Mouse (Mus musculus) layer of hippocampus, adult 11-12 months (tissue): Measurements from ENCODE around the gene D330020A13Rik.
"Not testable (repeated sequence)": the region's sequence is repeated elsewhere in the genome, so short reads cannot be mapped to it uniquely, and the experiment has no call there.

ENCODE experiments used
- DNase-seq: peaks from one replicate; pipeline ENCODE4 v3.0.0; 2022; ENCODE audit warnings: low spot score

The D330020A13Rik gene

DNA sequence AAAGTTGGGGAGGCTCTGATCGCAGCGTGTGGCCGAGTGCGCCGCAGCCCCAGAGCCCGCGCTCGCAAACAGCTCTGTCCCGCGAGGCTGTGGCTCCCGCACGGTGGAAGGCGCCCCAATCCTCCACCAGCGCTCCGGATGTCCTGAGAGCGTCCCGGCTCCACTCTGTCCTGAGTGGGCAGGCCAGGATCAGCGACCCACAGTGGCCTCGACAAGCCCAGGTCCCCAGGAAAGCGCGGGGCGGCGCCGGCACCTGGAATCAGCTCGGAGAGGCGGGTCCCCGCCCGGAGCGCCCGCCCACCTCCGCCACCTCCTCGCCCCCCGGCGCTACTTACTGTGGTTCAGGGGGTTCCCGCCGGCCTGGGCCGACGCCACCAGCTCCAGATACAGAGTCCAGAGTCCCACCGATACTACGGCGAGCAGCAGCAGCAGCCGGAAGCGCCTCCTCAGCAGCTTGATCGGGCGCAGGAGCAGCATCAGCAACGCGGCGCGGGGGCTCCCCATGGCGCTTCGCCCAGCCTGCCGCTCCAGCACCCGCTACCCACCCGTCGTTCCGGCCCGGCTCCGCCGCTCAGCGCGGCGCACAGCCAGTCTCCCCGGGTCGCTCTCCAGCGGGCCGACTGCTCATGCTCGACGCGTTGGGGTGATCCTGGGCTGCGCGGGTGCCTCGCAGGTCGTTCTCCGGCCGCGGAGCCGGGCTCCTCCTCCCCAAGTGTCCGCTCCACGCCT, at the start of gene D330020A13Rik, which contains the start of gene B4galnt3:
D330020A13Rik (plus strand) TSS at position 309 of the 729 bp plus-strand sequence.
B4galnt3 (minus strand) TSS at position 504 of the 729 bp plus-strand sequence.
- DNase-seq: peak; percentile 29

DNA sequence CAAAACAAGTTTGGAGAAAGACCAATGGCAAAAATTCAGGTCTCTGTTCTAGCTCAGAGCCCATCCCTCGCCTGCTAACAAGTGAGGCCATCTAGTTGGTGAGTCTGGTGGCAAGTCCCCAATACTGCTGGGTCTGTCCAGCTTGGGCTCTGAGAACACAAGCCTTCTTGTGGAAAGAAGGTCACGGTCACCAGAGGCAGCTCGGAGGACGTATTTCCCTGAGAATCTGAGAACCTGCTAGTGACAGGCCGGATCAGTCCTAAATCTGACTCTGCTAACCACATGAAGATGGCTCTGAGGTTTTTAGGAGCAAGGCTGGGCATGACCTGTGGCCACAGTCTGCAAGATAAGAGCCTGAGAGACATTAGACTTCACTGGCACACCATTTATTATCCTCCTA, 47.5 kb upstream of the D330020A13Rik start:
- DNase-seq: no peak

DNA sequence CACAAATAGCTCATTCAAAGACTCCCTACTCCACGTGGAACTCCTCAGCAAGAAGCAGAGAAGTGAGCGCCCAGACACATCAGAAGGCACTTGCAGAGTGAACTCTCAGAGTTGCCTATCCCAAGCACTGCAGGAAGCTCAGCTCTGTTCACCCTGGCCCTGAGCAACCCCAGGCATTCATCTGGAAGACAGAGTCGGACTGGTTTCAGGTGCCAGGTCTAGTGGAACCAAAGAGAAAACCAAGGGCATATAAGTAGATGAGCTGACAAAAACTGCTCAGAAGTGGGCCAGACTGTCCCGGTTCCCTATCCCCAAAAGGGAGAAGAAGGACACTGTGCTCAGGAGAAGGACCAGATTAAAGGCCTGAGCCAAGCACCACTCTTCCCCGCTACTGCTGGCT, 44.3 kb upstream of the D330020A13Rik start:
- DNase-seq: no peak

DNA sequence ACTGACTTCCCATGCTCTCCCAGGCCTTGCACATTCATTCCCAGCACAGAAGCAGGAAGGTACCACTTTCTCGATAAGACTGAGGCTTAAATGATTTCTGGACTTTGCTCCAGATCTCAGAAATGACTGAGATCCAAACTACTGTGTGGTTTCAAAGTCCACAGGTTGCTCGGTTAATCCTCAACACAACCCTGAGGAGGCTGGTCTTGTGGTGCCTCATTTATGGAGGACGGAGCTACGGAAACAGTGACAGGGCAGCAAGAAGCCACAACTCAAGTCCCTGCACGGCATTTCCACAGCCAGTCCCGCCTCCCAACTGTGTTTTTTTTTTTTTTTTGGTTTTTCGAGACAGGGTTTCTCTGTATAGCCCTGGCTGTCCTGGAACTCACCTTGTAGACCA, 43.2 kb upstream of the D330020A13Rik start:
- DNase-seq: no peak

DNA sequence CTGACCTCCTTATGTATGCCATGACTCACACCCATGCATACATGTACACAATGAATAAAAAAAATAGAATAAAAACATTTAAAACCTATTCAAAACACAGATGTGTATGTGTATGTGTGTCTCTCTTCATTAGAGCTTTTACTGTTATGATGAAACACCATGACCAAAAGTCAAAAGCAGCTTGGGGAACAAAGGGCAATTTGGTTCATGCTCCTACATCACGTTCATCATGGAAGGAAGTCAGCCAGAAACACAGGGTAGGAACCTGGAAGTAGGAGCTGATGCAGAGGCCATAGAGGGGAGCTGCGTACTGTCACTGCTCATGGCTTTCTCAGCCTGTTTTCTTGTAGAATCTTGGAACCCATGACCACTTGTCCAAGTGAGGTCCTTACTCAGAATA, 41.4 kb upstream of the D330020A13Rik start:
- DNase-seq: no peak

DNA sequence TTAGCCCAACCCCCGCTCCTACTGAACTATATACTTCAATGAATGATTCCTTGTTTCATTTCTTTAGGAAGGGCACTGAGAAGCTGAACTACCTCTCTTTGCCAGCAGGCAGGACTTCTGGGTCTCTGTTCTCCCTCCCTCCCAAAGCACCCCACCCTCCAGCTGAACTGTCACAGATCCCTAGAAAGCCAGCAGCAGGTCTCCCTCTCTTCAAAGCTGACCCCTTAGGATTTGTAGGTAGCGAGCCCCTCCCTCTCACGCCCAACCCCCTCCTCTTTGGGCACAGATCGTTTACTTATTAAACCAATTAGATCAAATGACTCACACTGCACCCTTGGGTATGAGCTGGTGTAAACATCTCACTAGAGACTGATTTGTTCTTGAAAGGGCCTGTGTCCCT, 39.5 kb upstream of the D330020A13Rik start:
- DNase-seq: no peak

DNA sequence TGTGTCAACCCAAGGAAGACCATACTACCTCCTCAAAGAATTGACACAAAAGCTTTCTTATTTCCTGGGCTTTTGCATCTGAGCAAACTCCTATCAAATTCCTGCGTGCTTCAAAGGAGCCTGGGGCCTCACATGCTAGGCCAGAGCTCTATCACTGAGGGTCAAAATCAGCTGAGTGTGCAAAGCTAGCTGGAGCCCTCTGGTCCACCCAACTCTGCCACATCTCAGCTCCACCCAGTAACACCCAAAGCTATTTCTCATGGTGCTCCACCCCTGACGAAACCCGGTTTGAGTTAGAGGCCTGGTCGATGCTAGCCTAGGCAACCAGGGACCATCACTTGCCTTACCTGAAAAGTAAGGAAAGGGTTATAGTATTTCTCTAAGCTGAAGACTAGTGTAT, 39.0 kb upstream of the D330020A13Rik start:
- no peak for DNase-seq

DNA sequence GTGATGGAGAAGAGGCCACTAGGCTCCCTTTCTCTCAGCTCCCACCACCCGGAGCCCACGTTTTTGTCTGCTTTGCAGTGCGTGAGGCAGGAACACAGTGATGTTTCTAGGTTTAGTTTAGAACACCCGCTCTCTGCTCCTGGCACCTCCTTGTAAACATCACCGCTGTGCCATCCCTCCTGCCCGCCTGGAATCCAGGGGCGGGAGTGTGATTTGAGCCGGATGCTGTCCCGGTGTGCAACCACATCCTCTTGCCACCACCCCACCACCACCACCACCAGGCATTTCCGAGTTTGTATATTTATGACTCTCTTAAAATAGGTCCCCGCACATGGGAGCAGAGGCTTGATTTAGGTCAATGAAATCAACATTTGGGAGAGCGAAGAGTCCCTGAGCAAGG, 38.5 kb upstream of the D330020A13Rik start:
- DNase-seq: no peak

DNA sequence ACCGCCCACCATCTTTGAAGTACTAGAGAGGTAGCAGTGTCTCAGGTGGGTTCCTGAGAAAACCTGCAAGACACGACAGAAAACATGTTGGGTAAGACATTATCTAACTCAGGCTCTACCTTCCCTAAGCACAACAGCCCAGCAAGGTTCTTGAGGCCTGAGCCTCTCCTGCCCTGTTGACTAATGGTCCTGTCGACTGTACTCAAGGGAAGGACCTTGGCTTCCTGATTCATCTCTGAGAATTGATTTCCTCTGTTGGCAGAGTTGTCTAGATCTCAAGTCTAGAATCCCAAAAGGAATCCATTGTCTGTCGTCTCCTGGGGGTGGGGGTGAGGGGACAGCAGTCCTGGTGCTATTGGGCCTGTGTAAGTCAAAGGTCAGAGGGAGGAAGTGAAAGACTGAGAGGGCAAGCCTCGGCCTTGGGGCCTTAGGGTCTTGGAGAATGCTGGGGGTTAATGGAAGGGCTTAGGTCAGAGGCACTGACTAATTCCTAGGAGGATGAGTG, 37.7 kb upstream of the D330020A13Rik start:
- no peak for DNase-seq

DNA sequence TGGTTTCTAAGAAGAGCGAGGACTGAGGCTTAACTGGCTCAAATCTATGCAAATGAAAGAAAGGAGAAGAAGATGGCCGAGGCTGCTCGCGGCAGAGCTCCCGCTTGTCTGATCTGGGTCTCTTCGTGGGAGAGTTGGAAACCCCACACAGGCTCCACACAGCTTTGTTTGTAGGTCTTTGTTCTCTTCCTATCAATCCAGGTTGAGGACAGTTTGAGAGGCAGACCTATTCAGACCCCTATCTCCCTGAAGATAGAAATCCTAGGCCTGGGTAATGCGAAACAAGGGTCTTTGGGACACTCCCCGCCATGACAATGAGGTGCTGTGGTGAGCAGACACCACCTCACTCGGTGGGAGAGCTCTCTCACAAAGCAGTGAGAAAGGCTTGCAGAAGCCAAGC, 34.7 kb upstream of the D330020A13Rik start:
- no peak for DNase-seq

DNA sequence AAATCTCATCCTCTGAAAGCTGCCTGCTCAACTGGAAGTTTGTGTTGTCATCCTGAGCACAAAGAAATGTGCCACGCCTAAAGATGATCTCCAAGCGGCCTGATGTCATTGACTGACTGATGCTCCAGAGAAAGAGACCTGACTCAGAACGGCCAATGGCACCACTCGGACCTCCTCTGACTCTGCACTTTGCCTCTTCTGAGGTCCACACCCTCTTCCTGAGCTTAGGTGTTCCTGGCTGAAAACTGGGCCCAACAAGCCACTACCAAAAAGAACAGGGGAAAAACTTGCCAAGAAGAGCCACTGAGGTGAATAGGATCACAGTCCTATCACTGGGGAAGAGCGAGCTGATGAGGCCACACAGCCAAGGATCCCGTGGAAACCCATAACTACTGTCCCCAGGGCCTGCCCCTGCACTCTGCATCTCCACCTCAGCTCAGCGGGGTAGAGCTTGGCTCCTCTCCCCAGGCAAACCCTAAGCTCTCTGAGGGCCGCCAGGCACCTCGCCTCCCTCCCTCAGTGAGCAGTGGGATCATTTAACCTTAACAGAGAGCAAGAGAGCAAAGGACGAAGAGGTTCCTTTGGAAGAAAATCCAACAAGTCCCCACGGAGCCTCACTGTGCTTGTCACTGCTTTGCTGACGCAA, 31.2 kb upstream of the D330020A13Rik start:
- DNase-seq: no peak

DNA sequence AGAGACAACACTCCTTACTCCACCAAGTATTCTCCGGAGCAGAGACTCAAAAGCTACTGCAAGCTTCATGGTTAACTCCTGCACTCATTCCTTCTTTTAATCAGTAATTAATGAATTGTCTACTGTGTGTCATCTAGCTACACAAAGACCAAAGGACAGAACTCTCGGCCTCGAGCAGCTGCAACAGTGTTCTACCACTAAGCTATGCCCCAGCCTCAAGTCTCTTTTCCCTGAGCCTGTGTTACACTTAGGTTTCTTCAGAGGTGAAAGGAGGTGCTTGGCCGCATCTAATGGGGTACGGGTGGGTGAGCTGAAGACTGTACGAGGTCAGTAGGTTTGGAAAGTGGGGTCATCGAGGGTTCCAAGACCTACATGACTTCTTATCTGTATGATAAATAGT, 30.6 kb upstream of the D330020A13Rik start:
- DNase-seq: no peak

DNA sequence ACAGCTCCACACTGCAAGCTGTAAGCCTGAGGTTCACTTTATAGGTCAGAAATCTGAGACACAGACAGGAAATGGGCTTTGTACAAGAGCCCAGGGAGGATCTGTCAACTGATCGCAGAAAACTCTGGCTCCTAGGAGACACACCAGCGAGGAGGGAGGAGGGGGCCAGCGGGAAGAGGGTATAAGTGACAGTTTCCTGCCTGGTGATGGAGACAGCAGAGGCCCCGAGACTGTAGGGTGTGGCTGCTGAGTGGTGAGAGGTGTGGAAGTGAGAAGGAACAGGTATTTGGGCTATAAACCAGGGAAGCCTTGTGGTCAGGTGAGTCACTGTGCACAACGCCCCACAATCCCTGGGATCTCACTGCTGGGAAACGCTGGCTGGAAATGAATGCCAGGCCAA, 30.0 kb upstream of the D330020A13Rik start:
- no peak for DNase-seq

DNA sequence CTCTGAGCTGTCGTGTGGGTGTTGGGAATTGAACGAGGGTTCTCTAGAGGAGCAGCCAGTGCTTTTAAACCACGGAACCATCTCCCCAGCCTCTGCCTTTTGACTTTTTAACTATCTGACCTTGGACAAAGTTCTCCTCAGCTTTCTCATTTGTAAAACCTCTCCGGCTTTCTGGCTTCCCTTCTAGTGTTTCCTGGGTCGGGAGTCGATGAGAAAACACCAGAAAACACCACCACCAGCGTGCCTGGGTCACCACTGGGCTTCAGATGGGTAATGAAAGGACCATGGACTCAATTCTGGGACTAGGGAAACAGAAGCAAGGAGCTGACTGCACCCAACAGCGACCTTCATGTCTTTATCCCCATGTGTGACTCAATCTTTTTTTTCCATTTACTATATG, 20.0 kb upstream of the D330020A13Rik start:
- no peak for DNase-seq

DNA sequence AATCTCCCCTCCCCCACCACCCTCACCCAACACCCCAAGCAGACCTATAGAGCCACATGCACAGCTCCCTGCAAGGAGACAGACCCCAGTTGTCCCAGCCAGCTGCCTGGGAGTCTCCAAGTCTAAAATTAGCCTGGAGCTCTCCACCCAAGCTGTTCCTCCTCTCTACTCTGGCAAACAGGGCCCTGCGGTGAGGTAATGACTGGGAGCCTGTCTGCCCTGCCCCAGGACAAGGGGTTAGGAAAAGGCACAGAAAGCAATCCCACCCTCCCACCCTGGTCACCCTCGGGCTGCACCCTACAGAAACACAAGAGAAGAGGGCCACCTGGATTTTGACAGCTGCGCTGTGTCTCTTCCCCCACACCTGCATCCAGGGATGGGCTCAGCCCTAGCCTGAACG, 19.3 kb upstream of the D330020A13Rik start:
- peak; percentile 10 for DNase-seq

DNA sequence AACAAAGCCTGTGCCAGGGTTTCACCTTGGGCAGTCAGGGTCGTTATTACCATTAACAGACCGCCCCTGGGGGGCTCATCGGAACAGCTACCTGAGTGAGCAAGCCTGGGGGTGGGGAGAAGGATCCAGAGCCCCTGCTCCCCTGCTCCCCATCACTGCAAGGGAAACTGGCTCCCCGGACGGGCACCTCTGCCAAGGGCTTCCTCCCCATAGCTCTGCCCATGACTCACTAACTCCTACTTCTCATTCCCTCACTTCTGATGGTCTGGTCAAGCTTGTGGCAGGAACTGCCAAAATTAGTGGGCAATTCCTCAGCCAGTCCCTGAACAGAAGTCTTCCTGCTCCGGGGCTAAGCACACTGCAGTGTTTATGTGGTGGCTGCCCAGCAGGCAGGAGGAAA, 18.9 kb upstream of the D330020A13Rik start:
- no peak for DNase-seq

DNA sequence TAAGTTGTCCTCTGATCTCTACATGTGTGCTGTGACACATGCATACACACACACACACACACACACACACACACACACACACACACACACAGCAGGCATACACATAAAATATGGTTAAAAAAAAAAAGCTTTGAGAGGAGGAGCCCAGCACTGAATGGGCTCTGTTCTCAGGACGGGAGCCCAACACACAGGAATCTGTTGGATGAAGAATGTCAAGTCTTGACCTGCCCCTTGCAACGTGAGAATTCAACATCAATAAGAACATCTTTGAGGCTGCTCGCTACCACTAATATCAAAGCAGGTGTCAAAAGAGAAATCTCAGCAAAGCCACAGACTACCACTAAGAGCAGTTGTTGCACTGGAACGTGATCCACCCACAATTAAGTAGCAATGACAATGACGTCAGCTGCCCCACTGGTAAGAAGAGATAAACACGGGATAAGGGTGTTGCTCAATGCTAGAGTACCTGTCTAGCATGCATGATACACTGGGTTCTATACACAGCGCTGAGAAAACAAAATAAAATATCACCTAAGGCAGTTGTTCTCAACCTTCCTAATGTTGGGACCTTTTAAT, 17.2 kb upstream of the D330020A13Rik start:
- DNase-seq: no peak

DNA sequence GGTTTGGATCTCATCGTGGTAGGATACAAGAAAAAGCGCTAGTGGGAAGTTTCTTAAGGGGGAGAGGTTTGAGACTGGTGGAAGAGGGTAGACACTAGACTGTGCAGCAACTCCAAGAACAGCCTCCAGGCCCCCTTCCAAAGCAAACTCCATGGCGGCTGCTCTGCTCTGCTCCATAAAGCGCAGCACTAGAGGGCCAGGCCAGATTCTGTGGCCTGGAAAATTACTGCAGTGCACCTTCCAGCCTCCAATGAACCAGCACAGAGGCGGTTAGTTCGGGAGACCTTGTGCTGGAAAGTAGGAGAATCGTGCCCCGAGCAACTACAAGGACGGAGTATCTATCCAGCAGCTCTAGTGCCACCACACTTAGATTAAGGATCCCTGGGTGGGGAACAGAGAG, 6.9 kb upstream of the D330020A13Rik start:
- DNase-seq: no peak

DNA sequence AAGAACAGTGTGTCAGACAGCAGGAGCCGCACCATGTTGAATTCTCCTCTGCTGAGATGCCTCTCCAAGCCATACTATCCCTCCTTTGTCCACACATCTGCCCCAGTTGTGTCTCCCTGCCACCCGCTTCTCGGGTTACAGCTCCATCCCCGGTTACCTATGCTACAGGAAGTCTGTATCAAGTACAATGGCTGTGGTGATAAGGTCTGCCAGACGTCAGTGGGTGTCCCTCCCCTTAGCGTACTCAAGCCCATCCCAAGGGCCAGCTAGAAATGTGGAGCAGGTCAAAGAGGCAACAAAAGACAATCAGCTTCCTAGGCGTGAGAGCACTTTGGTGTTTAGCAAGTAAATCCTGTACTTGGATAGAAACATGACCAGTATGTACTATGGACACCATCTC, 5.6 kb upstream of the D330020A13Rik start:
- DNase-seq: no peak

DNA sequence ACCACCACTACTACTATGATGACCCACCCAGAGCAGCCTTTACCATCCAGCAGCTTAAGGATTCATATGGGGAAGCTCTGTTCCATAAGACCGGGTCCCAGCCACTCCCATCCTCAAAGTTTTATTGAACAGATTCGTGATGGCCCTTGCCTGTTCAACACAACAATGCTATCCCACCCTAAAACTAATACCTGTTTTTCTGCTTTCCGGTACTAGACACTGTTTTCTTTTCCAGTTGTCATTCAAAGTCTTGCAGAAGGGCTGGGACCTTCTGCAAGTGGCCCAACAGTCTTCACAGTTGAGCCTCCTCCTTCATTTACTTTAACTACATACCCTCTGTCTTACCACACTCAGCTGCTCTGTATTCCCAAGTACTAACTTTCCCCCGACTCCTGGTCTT, 4.7 kb upstream of the D330020A13Rik start:
- no peak for DNase-seq

DNA sequence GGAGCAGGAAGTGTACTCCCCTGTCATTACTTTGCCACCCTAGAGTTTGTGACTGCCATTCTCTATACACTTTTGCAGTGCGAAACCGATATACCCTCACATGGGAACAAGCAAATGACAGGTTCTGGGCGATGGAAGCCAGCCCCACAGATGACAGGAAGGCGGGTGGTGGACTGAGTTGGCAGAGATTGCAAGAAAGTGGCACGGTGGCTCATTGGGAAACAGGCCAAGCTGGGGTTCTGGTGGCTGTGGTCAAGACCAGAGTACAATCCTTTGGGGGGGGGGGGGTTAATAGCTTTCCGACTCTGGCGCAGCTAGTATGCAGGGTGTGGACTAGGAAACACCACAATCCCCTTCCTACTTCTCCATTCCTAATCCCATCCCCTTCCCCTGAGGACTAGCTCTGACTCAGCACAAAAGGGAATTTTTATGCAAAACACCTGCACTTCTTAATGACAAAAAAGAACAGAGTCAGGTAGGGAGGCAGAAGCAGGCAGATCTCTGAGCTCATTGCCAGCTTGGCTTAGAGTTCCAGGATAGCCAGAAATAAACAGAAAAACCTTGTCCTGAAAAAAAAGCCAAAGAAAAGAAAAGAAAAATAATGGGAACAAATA, 2.7 kb upstream of the D330020A13Rik start:
- DNase-seq: no peak

DNA sequence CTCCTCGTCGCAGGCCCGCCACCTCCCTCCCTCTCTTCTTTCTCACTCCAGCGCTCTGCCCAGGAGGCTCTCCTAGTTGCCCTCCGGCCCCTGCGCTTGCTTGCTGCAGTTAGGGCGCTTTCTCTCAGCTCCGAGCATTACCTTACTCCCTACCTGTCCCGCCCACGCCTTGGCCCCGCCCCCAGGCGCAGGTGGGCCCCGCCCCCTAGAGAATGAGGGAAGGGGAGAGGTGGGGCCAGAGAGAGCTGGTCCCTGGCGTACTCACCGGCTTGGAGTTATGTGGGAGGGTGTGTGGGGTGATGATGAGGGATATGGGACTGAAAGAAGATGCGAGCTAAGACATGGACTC, 595 bp downstream of the D330020A13Rik start:
- peak; percentile 35 for DNase-seq

DNA sequence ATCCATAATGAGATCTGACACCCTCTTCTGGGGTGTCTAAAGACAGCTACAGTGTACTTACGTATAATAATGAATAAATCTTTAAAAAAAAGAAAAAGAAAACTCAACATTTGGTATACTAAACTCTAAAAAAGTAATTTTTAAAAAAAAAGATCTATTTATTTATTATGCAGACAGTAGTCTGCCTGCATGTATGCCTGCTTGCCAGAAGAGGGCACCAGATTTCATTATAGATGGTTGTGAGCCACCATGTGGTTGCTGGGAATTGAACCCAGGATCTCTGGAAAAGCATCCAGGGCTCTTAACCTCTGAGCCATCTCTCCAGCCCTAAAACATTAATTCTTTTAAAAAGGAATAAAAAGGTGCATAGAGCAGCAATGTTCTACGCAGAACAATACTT, 2.4 kb downstream of the D330020A13Rik start:
- not testable (repeated sequence) for DNase-seq
